Mouse (Mus musculus): ENCODE data around the gene Zscan25. TPM values are rescaled to one million over a fixed set of nuclear protein-coding genes. Genes with fewer than 3 reads are reported as not detected.

Gene Zscan25
- total RNA-seq, 1 experiment from 2014 or later = 12.5 TPM

Other genes starting within 250 kb of the Zscan25 start
- not detected in 3 replicates for gene Gm4871, start 247.7 kb upstream of the Zscan25 start, total RNA-seq (2017)
- gene 1700018F24Rik, start 237.5 kb upstream of the Zscan25 start, total RNA-seq (2017) = not detected in 3 replicates
- 79.3 to 85.9 TPM (median 81.0 TPM) in 3 replicates for gene Arpc1a, start 196.7 kb upstream of the Zscan25 start, total RNA-seq (2017)
- not detected in 3 replicates for gene Kpna7, start 196.5 kb upstream of the Zscan25 start, total RNA-seq (2017)
- gene Arpc1b, start 166.3 kb upstream of the Zscan25 start, total RNA-seq (2017) = 406 to 524 TPM (median 463 TPM) in 3 replicates
- gene Pdap1, start 140.3 kb upstream of the Zscan25 start, total RNA-seq (2017) = 93.1 to 106 TPM (median 95.5 TPM) in 3 replicates
- gene Bud31, start 140.1 kb upstream of the Zscan25 start, total RNA-seq (2017) = 212 to 285 TPM (median 240 TPM) in 3 replicates
- gene Ptcd1, start 113.4 kb upstream of the Zscan25 start, total RNA-seq (2017) = 14.4 to 20.3 TPM (median 16.1 TPM) in 3 replicates
- gene Cpsf4, start 113.3 kb upstream of the Zscan25 start, total RNA-seq (2017) = 24.9 to 38.9 TPM (median 31.3 TPM) in 3 replicates
- 94.3 to 131 TPM (median 97.4 TPM) in 3 replicates for gene Atp5j2, start 88.4 kb upstream of the Zscan25 start, total RNA-seq (2017)
- 44.2 to 69.7 TPM (median 65.2 TPM) in 3 replicates for gene Zkscan14, start 78.6 kb upstream of the Zscan25 start, total RNA-seq (2017)
- gene Zkscan5, start 75.9 kb upstream of the Zscan25 start, total RNA-seq (2017) = 6.5 to 10.6 TPM (median 9.0 TPM) in 3 replicates
- 54.6 to 56.2 TPM (median 55.3 TPM) in 3 replicates for gene Zfp655, start 48.8 kb upstream of the Zscan25 start, total RNA-seq (2017)
- gene Cyp3a57, start 64.8 kb downstream of the Zscan25 start, total RNA-seq (2017) = not detected in 3 replicates
- gene Cyp3a16, start 189.2 kb downstream of the Zscan25 start, total RNA-seq (2017) = not detected in 3 replicates

Data from monocyte, adult 5-6 weeks (primary cell).